Mouse (Mus musculus): Measurements from ENCODE around the gene Camk1d.
"Not testable (repeated sequence)": the region's sequence is repeated elsewhere in the genome, so short reads cannot be mapped to it uniquely, and the experiment has no call there.

DNA sequence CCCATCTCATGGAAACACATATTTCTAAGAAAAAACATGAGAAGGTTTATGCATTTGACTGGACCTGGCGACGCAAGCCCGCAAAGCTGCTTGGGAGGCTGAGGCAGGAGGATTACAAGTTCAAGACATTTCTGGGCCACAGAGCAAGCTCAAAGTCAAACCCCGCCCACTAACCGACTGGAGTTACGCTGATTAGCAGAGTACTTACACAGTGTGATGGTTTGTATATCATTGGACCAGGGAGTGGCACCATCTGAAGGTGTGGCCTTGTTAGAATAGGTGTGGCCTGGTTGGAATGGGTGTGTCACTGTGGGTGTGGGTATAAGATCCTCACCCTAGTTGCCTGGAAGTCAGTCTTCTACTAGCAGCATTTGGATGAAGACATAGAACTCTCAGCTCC, 465.1 kb downstream of the Camk1d start:
- TF ChIP-seq CTCF, EP300 (IDR thresholded peaks at IDR 0.05; ENCODE audit: low read depth): not testable (repeated sequence)

Data from liver, embryonic 14.5 days (tissue).